Mouse (Mus musculus): ENCODE data around the gene Prpsap2.

DNA sequence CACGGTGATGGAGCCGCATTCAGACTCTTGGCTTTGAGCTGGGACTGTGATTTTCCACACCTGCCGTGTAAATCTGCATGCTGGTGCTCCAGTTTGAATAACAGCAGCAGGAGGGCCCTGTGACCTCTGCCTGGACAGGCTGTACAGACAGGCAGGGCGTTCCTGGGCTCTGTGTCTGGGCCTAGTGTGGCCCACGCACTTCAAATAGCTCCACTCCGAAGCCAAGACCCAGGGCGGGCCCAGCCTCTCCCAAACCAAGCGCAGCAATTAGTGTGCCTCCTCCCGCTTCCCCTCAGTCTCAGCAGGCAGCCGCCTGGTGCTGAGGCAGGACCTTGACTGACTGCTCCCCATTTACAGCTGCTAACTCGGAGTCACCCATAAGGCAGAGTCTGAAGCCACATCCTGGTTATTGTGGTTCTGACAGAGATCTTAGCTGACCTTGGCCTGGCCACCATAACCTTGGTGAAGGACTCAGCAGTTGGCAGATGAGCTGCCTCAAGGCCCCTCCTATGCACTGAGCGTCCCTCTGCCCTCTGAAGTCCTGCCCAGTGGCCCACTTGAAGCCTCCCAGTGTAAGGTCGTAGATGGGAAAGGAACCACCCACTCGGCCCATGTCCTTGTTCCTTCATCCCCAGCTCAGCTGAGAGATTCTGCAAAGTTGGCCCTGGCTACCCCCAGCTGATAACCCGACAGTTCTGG is 48.6 kb downstream of the Prpsap2 start:
- TF ChIP-seq CTCF (IDR thresholded peaks at IDR 0.05; ENCODE audit: extremely low read depth, insufficient read length, insufficient replicate concordance, low read depth, low read length), result no peak
- TF ChIP-seq POLR2A (IDR thresholded peaks at IDR 0.05; ENCODE audit: low read depth, low read length), result no peak

Measured in small intestine, adult 2 months (tissue).